Mouse (Mus musculus) kidney, embryonic 16.5 days (tissue): Measurements from ENCODE around the gene Exoc6. TPM values are rescaled to one million over a fixed set of nuclear protein-coding genes. Genes with fewer than 3 reads are reported as not detected.
"Not testable (repeated sequence)": the region's sequence is repeated elsewhere in the genome, so short reads cannot be mapped to it uniquely, and the experiment has no call there.

Experiments used
- ATAC-seq: fragments of 200-750 bp; cut with Nextera tagmentation; 2 replicates; pipeline ENCODE4 v1.8.0; 2017; ENCODE audit warnings: moderate TSS enrichment; ENCODE audit not compliant: low FRiP score, low TSS enrichment
- H3K27ac ChIP-seq: fragments of 300-500 bp; sonication (generic); 2 replicates; pipeline ENCODE4 v1.5.1; 2014; ENCODE audit warnings: low read length
- H3K27me3 ChIP-seq: fragments of 300-500 bp; sonication (generic); 2 replicates; pipeline ENCODE4 v1.6.1; 2014; ENCODE audit warnings: low read length, control low read depth, mixed read lengths; ENCODE audit not compliant: insufficient read depth
- H3K36me3 ChIP-seq: fragments of 300-500 bp; sonication (generic); 2 replicates; pipeline ENCODE4 v1.6.1; 2014; ENCODE audit warnings: low read length, control low read depth, mixed read lengths; ENCODE audit not compliant: insufficient read depth
- H3K4me1 ChIP-seq: fragments of 300-500 bp; sonication (generic); 2 replicates; pipeline ENCODE4 v1.6.1; 2014; ENCODE audit warnings: low read length, control low read depth, mixed read lengths; ENCODE audit not compliant: insufficient read depth
- H3K4me2 ChIP-seq: fragments of 300-500 bp; sonication (generic); replicated peaks from 2 replicates; pipeline ENCODE4 v1.6.1; 2014; ENCODE audit warnings: low read depth, low read length
- H3K4me3 ChIP-seq: fragments of 300-500 bp; sonication (generic); 2 replicates; pipeline ENCODE4 v1.5.1; 2014; ENCODE audit warnings: mild to moderate bottlenecking, low read length
- H3K9ac ChIP-seq: fragments of 300-500 bp; sonication (generic); replicated peaks from 2 replicates; pipeline ENCODE4 v1.6.1; 2014; ENCODE audit warnings: low read length
- H3K9me3 ChIP-seq: fragments of 300-500 bp; sonication (generic); 2 replicates; pipeline ENCODE4 v1.6.1; 2016; ENCODE audit warnings: low read length, control low read depth
- WGBS: fragments of 180-500 bp; shearing (Covaris S2); extraction: QIAGEN DNeasy Blood & Tissue Kit; methylation state at CpG from one replicate; pipeline ENCODE4 v1.1.7; 2014; 5-methylcytosine and 5-hydroxymethylcytosine counted together
- polyA plus RNA-seq: library from polyadenylated mRNA; unstranded; fragments of >200 nt; fragmentation: Nextera tagmentation; extraction: Ambion mirVana; gene quantifications from 2 replicates; pipeline ENCODE4 v1.2.1, GENCODE M21; 2015

Exoc6 gene
- polyA plus RNA-seq, 1 experiment from 2014 or later: 26.9 TPM

- Histone ChIP-seq H3K4me1 (no peaks in the 10 kb centered on the region), H3K9me3 (no peaks in the 10 kb centered on the region), H3K4me2 (no peak overlapping the region), H3K9ac (no peak overlapping the region), H3K27me3 (no peaks in the 10 kb centered on the region), H3K36me3 (no peaks in the 10 kb centered on the region), H3K4me3 (no peak overlapping the region), H3K27ac (no peak overlapping the region)
- no peak for ATAC-seq
- 64% methylated on average over 15 of the region's 15 CpGs for WGBS
Observed at GRCm38 (mm10) chr19:37523280-37524062, 26.7 kb upstream of the Exoc6 start.

GRCm38 (mm10) chr19:37525925-37526324, 24.3 kb upstream of the Exoc6 start:
- Histone ChIP-seq H3K9ac (no peak overlapping the region), H3K27me3 (no peaks in the 10 kb centered on the region), H3K4me1 (no peaks in the 10 kb centered on the region), H3K36me3 (no peaks in the 10 kb centered on the region), H3K4me3 (no peak overlapping the region), H3K9me3 (no peaks in the 10 kb centered on the region), H3K4me2 (no peak overlapping the region), H3K27ac (no peak overlapping the region)
- ATAC-seq: no peak
- WGBS: 88% methylated on average over 11 of the region's 11 CpGs

- Histone ChIP-seq H3K27me3 (no peaks in the 10 kb centered on the region), H3K9me3 (no peaks in the 10 kb centered on the region), H3K9ac (no peak overlapping the region), H3K4me3 (no peak overlapping the region), H3K36me3 (no peaks in the 10 kb centered on the region), H3K4me2 (no peak overlapping the region), H3K4me1 (no peaks in the 10 kb centered on the region), H3K27ac (no peak overlapping the region)
- 56% methylated on average over 8 of the region's 8 CpGs for WGBS
- ATAC-seq: no peak
Observed at GRCm38 (mm10) chr19:37526768-37527167, 23.4 kb upstream of the Exoc6 start.

- H3K27ac ChIP-seq, H3K4me2 ChIP-seq, H3K9me3 ChIP-seq, H3K4me1 ChIP-seq, H3K36me3 ChIP-seq, ATAC-seq, H3K9ac ChIP-seq, H3K4me3 ChIP-seq, H3K27me3 ChIP-seq: not testable (repeated sequence)
- 96% methylated on average over 3 of the region's 3 CpGs for WGBS
Observed at GRCm38 (mm10) chr19:37527736-37528135, 22.5 kb upstream of the Exoc6 start.

GRCm38 (mm10) chr19:37528581-37528980, 21.6 kb upstream of the Exoc6 start:
- no peaks in the 10 kb centered on the region for H3K27me3 ChIP-seq
- H3K27ac ChIP-seq: no peak overlapping the region
- H3K4me2 ChIP-seq: no peak overlapping the region
- no peaks in the 10 kb centered on the region for H3K9me3 ChIP-seq
- 56% methylated on average over 6 of the region's 6 CpGs for WGBS
- H3K4me1 ChIP-seq: no peaks in the 10 kb centered on the region
- H3K9ac ChIP-seq: no peak overlapping the region
- no peaks in the 10 kb centered on the region for H3K36me3 ChIP-seq
- H3K4me3 ChIP-seq: no peak overlapping the region
- no peak for ATAC-seq

GRCm38 (mm10) chr19:37529296-37529695, 20.9 kb upstream of the Exoc6 start:
- Histone ChIP-seq H3K36me3 (no peaks in the 10 kb centered on the region), H3K4me1 (no peaks in the 10 kb centered on the region), H3K4me2 (no peak overlapping the region), H3K4me3 (no peak overlapping the region), H3K9me3 (no peaks in the 10 kb centered on the region), H3K9ac (no peak overlapping the region), H3K27ac (no peak overlapping the region), H3K27me3 (no peaks in the 10 kb centered on the region)
- 91% methylated on average over 9 of the region's 9 CpGs for WGBS
- no peak for ATAC-seq

GRCm38 (mm10) chr19:37529975-37530515, 20.2 kb upstream of the Exoc6 start:
- H3K36me3 ChIP-seq: no peaks in the 10 kb centered on the region
- H3K4me1 ChIP-seq: no peaks in the 10 kb centered on the region
- WGBS: 32% methylated on average over 7 of the region's 7 CpGs
- H3K9me3 ChIP-seq: no peaks in the 10 kb centered on the region
- no peak overlapping the region for H3K9ac ChIP-seq
- no peak for ATAC-seq
- no peak overlapping the region for H3K27ac ChIP-seq
- H3K4me3 ChIP-seq: no peak overlapping the region
- H3K27me3 ChIP-seq: no peaks in the 10 kb centered on the region
- no peak overlapping the region for H3K4me2 ChIP-seq

- ATAC-seq: no peak
- H3K27ac ChIP-seq: no peak overlapping the region
- no peak overlapping the region for H3K4me3 ChIP-seq
- H3K4me1 ChIP-seq: no peaks in the 10 kb centered on the region
- no peaks in the 10 kb centered on the region for H3K27me3 ChIP-seq
- no peak overlapping the region for H3K4me2 ChIP-seq
- no peaks in the 10 kb centered on the region for H3K36me3 ChIP-seq
- H3K9me3 ChIP-seq: no peaks in the 10 kb centered on the region
- WGBS: 78% methylated on average over 3 of the region's 3 CpGs
- H3K9ac ChIP-seq: no peak overlapping the region
Observed at GRCm38 (mm10) chr19:37530601-37531000, 19.6 kb upstream of the Exoc6 start.

GRCm38 (mm10) chr19:37531200-37531845, 18.9 kb upstream of the Exoc6 start:
- Histone ChIP-seq H3K9ac (no peak overlapping the region), H3K36me3 (no peaks in the 10 kb centered on the region), H3K4me3 (no peak overlapping the region), H3K9me3 (no peaks in the 10 kb centered on the region), H3K27ac (no peak overlapping the region), H3K4me2 (no peak overlapping the region), H3K4me1 (no peaks in the 10 kb centered on the region), H3K27me3 (no peaks in the 10 kb centered on the region)
- 61% methylated on average over 7 of the region's 7 CpGs for WGBS
- no peak for ATAC-seq

- H3K4me2 ChIP-seq: no peak overlapping the region
- no peak for ATAC-seq
- H3K36me3 ChIP-seq: no peaks in the 10 kb centered on the region
- no peaks in the 10 kb centered on the region for H3K4me1 ChIP-seq
- WGBS: 81% methylated on average over 5 of the region's 5 CpGs
- H3K27me3 ChIP-seq: no peaks in the 10 kb centered on the region
- no peak overlapping the region for H3K9ac ChIP-seq
- no peaks in the 10 kb centered on the region for H3K9me3 ChIP-seq
- H3K4me3 ChIP-seq: no peak overlapping the region
- no peak overlapping the region for H3K27ac ChIP-seq
Observed at GRCm38 (mm10) chr19:37533196-37533595, 17.0 kb upstream of the Exoc6 start.
